Mouse (Mus musculus) C2C12 (cell line): Measurements from ENCODE around the gene Phf13. TPM values are rescaled to one million over a fixed set of nuclear protein-coding genes. Genes with fewer than 3 reads are reported as not detected.

ENCODE experiments used
- H3K27me3 ChIP-seq: one replicate; pipeline ENCODE4 v1.6.1; 2011; ENCODE audit not compliant: control insufficient read depth, insufficient read depth, insufficient read length
- H3K36me3 ChIP-seq: one replicate; pipeline ENCODE4 v1.6.1; 2011; ENCODE audit not compliant: control insufficient read depth, insufficient read depth
- H3K4me3 ChIP-seq: one replicate; pipeline ENCODE4 v1.5.1; 2011; ENCODE audit warnings: mild to moderate bottlenecking, control low read depth; ENCODE audit not compliant: poor library complexity, insufficient read depth, severe bottlenecking
- H3K79me2 ChIP-seq: one replicate; pipeline ENCODE4 v1.6.1; 2011; ENCODE audit not compliant: control insufficient read depth, insufficient read depth
- H3K79me3 ChIP-seq: one replicate; pipeline ENCODE4 v1.6.1; 2011; ENCODE audit warnings: low read depth, control low read depth
- H3ac ChIP-seq: one replicate; pipeline ENCODE3; 2011; ENCODE audit warnings: low read depth; ENCODE audit not compliant: control insufficient read depth, insufficient read length
- CEBPB ChIP-seq: IDR thresholded peaks from one replicate; pipeline ENCODE4 v1.6.1; 2011; ENCODE audit warnings: low read depth, mild to moderate bottlenecking, control low read depth, moderate library complexity
- CTCF ChIP-seq: IDR thresholded peaks from one replicate; pipeline ENCODE4 v1.5.1; 2011; ENCODE audit not compliant: control insufficient read depth, insufficient read depth, insufficient read length
- FOSL1 ChIP-seq: IDR thresholded peaks from one replicate; pipeline ENCODE4 v1.8.0; 2011; ENCODE audit warnings: mild to moderate bottlenecking, low read length; ENCODE audit not compliant: poor library complexity, insufficient read depth, severe bottlenecking
- MAX ChIP-seq: IDR thresholded peaks from one replicate; pipeline ENCODE4 v1.6.1; 2011; ENCODE audit warnings: mild to moderate bottlenecking, control low read depth
- MYOD1 ChIP-seq: IDR thresholded peaks from one replicate; pipeline ENCODE4 v1.6.1; 2011; ENCODE audit warnings: low read depth; ENCODE audit not compliant: control insufficient read depth, insufficient read length
- MYOG ChIP-seq: IDR thresholded peaks from one replicate; pipeline ENCODE4 v1.6.1; 2011; ENCODE audit not compliant: control insufficient read depth, insufficient read length; ENCODE audit errors: extremely low read depth
- USF1 ChIP-seq: IDR thresholded peaks from one replicate; pipeline ENCODE4 v1.6.1; 2011; ENCODE audit warnings: low read depth, mild to moderate bottlenecking, control low read depth, moderate library complexity
- polyA plus RNA-seq: library from polyadenylated mRNA; unstranded; fragments of >200 nt; fragmentation: generic; extraction: Trizol; gene quantifications from one replicate; pipeline ENCODE4 v1.2.1, GENCODE M21; 2012; ENCODE audit warnings: missing spikeins

Phf13 gene
- polyA plus RNA-seq, 1 experiment, result 18.8 TPM

DNA sequence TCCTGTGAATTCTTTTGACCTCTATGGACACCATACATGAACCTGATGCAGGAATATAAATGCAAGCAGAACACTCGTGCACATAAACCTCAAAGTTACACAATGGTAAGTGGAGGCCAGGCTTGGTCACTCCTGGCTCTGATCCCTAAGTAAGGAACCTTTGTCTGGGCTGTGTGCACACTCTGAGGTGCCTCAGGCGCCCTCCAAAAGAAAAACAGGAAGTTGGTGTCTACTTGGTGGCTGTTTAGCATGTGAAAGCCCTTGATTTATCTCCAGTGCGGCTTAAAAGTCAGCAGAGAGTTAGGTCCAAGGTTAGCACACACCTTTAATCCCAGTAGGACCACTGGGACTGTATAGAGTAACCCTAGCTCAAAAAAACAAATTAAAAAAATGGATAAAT lies 3.4 kb upstream of the Phf13 start:
- Histone ChIP-seq H3K79me2 (peaks cover 15% of the 10 kb centered on the region), H3K79me3 (peaks cover 2% of the 10 kb centered on the region), H3K36me3 (no peaks in the 10 kb centered on the region)

DNA sequence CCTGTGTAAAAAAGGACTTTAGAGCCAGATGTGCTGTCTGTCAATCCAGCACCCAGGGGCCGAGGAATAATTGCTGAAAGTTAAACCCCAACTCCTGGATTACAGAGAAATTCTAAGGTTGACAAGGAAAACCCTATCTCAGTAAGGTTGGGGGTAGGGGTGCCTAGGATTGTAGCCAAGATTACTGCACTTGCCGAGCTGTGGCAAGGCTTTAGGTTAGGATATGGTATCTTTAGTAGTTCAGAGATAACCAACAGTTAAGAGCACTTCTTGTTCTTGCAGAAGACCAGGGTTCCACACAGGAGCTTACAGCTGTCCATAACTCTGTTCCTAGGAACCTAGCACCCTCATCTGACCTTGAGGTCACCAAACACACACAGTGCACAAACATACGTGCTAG lies 1.6 kb upstream of the Phf13 start:
- peaks cover 9% of the 10 kb centered on the region for H3K36me3 ChIP-seq
- H3K4me3 ChIP-seq, result no peak overlapping the region
- H3ac ChIP-seq, result no peak overlapping the region
- TF ChIP-seq CTCF (no peak), FOSL1 (no peak), USF1 (no peak), CEBPB (no peak), MAX (no peak), MYOG (no peak), MYOD1 (no peak)
- peaks cover 6% of the 10 kb centered on the region for H3K79me3 ChIP-seq
- H3K27me3 ChIP-seq, result no peaks in the 10 kb centered on the region
- peaks cover 33% of the 10 kb centered on the region for H3K79me2 ChIP-seq

More for the DNA sequence above, 3.4 kb upstream of the Phf13 start:
- H3ac ChIP-seq, result no peak overlapping the region
- TF ChIP-seq CEBPB, result no peak
- no peak for TF ChIP-seq USF1
- no peak for TF ChIP-seq FOSL1
- no peak for TF ChIP-seq MYOG
- no peak overlapping the region for H3K4me3 ChIP-seq
- no peaks in the 10 kb centered on the region for H3K27me3 ChIP-seq

DNA sequence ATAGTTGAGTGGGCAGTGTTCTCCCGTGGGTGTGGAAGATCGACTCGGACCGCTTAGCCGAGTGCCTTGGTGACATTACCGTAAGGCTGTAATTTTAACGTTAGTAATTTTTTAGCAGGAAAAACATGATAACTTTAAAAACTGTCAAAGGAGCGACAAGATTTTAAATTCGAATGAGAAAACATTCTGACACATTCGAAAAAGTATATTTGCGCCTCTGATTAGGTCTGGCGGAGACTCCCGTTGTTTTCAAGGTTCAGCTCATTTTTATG lies 829 bp upstream of the Phf13 start:
- H3K4me3 ChIP-seq, result peak overlapping the region; percentile 76
- peaks cover 41% of the 10 kb centered on the region for H3K79me2 ChIP-seq
- no peaks in the 10 kb centered on the region for H3K27me3 ChIP-seq
- peaks cover 17% of the 10 kb centered on the region for H3K36me3 ChIP-seq
- peaks cover 9% of the 10 kb centered on the region for H3K79me3 ChIP-seq
- TF ChIP-seq CEBPB (no peak), CTCF (no peak), FOSL1 (no peak), MAX (no peak), USF1 (no peak), MYOG (no peak), MYOD1 (no peak)
- H3ac ChIP-seq, result peak overlapping the region; percentile 83

DNA sequence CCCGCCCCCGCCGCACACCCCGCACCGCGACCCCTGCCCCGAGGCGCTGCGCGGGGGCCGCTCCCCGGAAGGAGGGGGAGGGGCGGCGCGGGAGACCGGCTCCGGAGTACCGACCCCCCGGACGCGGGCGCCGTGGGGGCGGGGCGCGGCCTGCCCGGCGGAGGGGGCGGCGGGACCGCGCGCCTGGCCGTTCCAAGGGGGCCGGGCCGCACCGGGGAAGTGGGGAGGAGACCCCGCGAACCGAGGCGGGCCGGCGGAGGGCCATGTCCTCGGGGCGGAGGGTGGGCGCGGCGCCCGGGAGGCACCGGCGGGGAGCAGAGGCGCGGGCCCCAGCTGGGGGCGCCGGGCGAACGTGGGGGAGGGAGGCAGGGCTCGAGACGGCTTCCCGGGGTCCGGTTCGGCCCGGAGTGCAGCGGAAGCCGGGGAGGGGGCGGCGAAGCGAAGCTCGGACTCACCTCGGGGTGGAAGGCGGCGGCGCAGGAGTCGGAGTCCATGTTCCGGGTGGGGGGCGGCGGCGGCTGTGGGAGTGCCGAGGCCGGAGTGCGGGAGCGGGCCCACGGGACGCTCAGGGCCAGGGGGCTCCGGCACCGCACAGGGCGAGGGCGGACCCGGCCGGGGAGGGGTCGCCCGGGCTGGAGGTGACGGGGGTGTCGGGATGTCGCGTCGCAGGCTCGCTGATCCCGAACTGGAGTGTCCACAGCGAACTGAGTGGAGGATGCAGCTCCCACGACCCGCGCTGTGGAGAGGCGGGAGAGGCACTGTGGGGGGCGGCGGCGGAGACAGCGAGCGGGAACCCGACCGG lies 486 bp downstream of the Phf13 start:
- peak overlapping the region; percentile 97 for H3ac ChIP-seq
- H3K36me3 ChIP-seq, result peaks cover 30% of the 10 kb centered on the region
- TF ChIP-seq USF1, result no peak
- TF ChIP-seq MAX, result no peak
- no peak for TF ChIP-seq MYOD1
- TF ChIP-seq CTCF, result no peak
- no peak for TF ChIP-seq CEBPB
- TF ChIP-seq FOSL1, result no peak
- TF ChIP-seq MYOG, result no peak
- peak overlapping the region; percentile 76 for H3K4me3 ChIP-seq
- peaks cover 43% of the 10 kb centered on the region for H3K79me2 ChIP-seq
- peaks cover 9% of the 10 kb centered on the region for H3K79me3 ChIP-seq
- H3K27me3 ChIP-seq, result no peaks in the 10 kb centered on the region

DNA sequence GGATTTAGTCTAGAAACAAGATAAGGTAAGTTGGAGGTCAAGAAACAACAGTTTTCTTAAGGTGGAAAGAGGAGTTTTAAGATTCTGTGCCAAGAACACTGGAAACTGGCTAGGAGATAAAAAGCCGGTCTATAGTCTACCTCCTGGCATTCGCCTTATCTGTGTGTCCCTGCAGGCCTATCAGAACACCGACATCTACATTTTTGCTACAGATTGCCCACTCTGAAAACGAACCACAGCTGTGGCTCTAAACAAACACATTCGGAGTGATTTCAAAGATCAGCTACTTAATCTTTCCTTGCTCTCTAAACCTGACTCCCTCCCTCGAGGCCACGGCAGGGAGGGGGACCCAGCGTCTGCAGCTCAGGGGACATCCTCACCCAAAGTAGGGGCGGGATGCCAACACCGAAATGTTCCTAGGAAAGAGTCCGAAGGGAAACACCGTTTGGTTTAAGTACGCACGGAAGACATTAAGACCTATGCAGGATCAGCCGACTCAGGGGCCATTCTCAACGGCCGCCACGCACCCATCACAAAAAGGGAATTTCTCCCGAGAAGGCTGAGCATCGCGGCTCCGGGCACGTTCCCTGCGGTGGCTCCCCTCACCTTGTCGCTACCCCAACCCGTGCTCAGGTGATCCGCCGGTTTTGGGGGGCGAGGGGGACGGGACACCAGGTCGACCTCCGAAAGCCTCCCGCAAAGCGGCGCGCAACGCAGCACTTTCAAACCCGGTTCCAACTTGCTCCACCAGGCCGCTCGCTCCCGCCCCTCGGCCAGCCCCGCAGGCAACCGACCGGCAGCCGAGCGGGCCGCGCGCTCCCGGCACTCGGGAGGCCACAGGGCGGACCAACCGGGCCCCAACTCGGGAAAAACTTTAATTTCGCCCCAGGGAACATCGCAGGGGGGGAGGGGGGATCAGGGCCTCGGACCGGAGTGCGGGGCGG lies 1.6 kb downstream of the Phf13 start:
- Histone ChIP-seq H3K4me3 (peak overlapping the region; percentile 76), H3ac (peak overlapping the region; percentile 97), H3K36me3 (peaks cover 32% of the 10 kb centered on the region), H3K79me2 (peaks cover 48% of the 10 kb centered on the region), H3K27me3 (no peaks in the 10 kb centered on the region), H3K79me3 (peaks cover 9% of the 10 kb centered on the region)
- TF ChIP-seq CEBPB (no peak), MAX (no peak), FOSL1 (no peak), MYOD1 (no peak), USF1 (no peak), CTCF (no peak), MYOG (no peak)
